Mouse (Mus musculus) liver, postnatal 0 days (tissue): ENCODE results near the gene Vrk1.

ENCODE experiments used
- CTCF ChIP-seq: sonication (generic); IDR thresholded peaks from 2 replicates; pipeline ENCODE4 v1.5.1; 2016; ENCODE audit warnings: antibody characterized with exemption, low read depth
- EP300 ChIP-seq: IDR thresholded peaks from 2 replicates; pipeline ENCODE4 v1.6.1; 2016; ENCODE audit warnings: antibody characterized with exemption, low read depth, mild to moderate bottlenecking

GRCm38 (mm10) chr12:105967806-105968205 is 42.2 kb upstream of the Vrk1 start:
- TF ChIP-seq CTCF (no peak), EP300 (no peak)
